Mouse (Mus musculus) WW6 (cell line): ENCODE results near the gene Cfap298.

ENCODE experiments used
- DNase-seq: peaks from one replicate; pipeline ENCODE4 v3.0.0-alpha.2; 2013; ENCODE audit warnings: low read depth, low spot score

The Cfap298 gene

DNA sequence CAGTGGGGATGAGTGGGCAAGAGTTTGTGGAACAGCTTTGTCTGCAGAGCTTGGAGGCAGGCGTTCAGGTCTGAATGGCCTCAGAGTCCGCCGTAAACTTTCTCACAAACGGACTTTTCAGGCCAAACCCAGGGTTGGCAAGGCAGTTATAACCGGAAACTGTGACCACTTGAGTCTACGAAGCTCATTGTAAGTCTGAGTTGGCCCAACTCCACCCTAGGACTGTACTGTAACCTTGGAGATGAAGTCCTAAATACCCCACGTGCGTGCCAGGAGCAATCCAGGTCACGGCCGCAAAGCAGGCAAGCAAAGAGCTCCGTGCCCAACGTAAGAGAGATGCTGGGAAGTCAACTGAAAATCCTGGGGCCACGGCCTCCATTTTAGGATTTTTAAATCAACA is 23.1 kb downstream of the Cfap298 start:
- DNase-seq, result no peak

DNA sequence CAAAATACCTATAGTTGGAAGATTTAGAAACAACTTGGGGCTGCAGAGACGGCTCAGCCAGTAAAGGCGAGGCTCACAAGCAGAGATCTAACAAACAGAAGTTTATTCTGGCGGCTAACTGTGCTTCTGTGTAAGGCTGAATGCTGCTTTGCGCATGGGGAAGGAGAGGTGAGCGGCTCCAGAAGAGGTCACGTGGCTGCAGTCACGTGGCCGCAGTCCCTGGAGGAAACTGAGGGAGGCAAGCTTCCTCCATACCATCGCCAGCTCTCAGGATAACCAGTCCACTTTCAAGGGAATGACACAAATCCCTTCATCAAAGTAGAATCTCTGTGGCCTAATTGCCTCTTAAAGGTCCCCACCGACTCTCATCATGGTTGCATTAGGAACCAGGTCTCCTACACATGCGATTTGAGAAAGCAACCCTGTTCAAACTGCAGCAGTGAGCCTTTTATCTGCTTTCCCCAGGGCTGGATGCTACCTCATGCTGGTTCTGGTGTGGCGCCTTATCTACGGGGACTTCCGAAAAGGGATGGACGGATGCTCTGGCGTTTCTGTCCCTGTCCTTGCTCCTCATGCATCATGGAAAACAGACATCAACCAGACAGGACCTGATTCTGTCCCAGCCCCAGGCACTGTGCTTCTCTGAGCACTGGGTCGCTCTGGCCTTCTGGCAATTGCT is 23.9 kb downstream of the Cfap298 start:
- DNase-seq, result no peak

DNA sequence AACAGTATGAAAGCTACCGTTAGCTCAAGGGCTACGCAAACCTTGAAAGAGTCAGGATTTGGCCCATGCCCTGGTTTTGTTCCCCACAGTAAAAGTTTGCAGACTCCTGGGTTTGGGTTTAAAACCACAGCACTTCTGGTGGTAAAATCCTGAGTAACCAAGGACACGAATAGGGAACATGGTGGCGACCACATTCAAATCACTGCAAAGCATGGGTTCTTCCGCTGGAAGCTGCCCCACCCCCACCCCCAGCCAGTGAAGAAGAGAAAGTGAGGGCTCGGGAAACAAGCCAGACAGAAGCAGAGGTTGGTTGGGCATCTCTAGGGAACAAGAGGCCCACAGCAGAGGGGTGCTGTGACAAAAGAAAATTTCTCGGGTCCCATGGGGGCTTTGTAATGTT is 27.7 kb downstream of the Cfap298 start:
- DNase-seq, result no peak

DNA sequence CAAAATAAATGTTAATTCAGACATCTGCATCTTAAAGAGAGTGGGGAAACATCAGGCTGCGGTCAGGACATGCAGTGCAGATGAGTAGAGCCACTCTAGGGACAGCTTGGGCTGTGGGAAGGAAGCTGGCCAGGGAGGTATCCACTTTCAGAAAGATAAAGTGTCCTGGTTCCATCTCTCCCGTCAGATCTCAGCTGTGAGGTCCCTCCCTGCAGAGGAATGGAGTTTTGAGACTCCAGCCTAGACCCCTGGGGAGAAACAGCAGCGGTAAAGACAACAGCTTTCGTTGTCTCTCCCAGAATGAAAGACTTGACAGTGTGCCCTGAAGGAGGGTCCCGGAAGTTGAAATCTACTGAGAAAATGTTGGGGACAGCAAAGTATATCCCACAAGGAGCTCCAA is 31.6 kb downstream of the Cfap298 start:
- no peak for DNase-seq

DNA sequence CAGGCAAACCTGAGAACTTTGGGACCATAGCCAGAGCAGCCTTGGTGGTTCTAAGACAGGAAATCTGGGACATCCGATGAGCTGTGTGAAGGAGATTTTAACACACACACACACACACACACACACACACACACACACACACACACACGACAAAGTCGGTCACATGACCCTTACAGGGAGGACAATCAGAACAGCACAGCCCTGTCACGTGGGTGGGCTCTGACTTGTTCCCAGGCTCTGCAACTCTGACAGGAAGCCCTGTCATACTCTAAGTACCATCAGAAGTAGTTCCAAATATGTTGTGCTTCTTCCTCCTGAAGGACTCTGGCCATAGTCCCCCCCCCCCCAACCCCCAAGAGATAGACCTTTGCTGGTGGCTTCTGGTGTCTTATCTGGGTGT is 33.5 kb downstream of the Cfap298 start:
- no peak for DNase-seq

DNA sequence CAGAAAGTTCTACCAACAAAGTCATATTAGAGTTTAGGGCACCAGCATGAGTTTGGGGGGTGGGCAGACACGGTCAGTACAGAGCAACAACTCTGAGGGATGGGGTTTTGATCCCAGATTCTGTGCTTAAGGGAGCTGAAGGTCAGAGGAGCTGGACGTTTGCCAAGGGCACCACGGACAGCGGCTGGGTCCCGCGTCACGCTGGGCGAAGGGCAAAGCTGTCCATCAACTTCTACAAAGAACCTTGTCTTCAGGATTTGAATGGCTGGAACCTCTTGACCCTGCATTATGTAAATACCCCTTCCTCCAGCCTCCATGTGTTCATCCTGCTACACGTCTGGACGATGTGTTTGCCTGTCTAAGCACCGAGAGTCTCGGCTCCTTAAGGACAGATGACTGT is 35.4 kb downstream of the Cfap298 start:
- DNase-seq, result no peak

DNA sequence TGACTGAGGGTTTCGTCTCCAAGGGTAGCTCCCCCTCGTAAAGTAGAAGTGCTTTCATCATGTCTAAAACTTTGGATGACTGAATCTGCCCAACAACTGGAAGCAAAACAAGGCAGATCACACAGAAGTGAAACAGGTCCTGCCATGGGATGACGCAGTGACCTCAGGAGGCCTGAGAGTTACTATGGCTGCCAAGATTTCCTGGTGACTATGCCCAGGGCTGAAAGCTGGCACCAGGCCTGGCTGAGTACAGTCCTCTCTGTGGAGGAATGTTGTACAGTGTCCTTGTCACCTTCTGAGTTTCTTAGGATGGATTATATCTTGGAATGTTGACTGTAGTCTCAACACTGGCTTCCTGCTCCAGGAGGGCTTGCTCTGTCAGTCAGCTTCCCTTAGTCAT is 37.3 kb downstream of the Cfap298 start:
- no peak for DNase-seq

DNA sequence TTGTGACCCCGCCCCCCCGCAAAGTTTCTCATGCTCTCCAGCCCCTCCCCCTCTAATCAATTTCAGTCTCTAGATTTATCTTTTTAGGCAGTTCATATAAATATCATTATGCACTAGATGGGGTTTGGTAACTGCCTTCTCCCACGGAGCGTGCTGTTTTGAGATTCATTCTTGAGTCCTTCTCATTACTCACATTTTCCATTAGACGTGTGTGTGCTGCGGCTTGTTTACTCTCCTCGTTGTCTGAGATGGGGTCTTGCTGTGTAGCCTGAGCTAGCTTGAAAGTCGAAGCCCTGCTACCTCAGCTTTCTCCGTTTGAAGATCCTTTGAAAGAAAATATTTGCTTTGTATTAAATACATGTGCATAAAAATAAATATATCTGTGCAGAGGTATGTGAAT is 41.1 kb downstream of the Cfap298 start:
- no peak for DNase-seq

DNA sequence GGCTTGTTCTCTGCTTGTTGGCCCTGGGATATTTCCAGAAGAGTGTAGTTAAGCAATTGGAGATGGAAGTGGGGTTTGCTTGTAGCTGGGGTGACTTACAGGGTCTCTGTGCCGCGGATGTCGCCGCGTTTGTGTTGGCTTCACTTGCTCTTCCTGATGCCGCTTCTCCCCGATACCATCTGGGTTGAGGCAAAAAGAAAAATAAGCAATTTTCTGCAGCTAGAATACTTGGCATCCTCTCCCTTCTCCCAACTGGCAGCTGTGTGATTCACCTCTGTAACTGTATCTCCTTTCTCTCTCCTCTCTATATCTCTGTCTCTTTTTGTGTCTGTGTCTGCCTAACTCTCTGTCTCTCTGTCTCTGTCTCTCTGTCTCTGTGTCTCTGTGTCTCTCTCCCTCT is 41.9 kb downstream of the Cfap298 start:
- DNase-seq, result no peak

DNA sequence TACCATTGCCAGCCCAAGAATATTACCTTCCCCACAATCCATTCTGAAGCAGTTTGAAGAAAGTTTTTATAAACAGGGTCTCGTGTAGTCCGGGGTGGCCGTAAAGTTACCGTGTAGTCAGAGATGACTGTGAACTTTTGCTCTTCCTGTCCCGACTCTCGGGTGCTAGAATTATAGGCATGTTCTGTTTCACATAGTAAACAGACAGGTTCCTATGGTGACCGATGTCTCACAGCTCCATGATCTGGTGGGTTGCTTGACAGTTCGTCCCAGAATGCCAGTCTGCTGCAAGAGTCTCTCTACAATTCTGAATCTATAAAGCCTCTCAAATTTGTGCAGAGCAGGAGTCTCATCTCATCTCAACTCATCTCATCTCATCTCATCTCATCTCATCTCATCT is 42.8 kb downstream of the Cfap298 start:
- no peak for DNase-seq

DNA sequence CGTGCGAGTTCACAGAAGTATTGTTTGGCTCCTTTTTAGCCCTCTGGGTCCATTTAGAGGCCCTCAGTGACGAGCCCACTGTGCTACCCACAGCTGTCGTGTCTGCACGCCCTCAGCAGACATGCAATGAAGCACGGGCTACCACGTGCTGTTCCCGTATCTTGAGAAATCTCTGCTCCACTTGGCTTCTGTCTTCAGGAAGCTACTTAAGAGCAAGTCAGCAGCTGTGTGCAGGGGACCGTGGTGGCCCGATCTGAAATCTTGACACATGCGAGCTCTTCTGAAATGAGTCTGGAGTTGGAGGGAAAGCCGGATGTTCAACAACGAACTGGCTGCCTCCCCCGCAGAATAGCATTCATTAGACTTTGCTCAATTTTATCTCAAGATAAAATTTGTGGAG is 43.3 kb downstream of the Cfap298 start:
- DNase-seq, result no peak

DNA sequence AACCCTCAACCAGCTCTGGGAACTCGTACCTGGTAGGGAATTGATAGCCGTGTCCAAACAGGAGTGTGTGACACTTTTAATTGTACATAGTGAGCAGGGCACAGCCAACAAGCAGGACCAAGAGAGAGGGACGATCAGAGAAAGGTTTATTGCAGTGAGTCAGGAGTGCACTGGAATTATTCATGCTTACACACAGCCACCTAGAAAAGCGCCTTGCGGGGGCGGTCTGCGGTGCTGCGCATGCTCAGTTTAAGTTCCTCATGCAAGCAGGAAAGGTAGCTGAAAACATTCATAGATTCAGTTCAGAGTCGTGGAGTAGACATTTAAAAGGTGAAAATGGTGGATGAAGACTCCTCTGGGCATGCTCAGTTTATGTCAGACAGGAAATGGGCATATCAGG is 44.2 kb downstream of the Cfap298 start:
- no peak for DNase-seq

DNA sequence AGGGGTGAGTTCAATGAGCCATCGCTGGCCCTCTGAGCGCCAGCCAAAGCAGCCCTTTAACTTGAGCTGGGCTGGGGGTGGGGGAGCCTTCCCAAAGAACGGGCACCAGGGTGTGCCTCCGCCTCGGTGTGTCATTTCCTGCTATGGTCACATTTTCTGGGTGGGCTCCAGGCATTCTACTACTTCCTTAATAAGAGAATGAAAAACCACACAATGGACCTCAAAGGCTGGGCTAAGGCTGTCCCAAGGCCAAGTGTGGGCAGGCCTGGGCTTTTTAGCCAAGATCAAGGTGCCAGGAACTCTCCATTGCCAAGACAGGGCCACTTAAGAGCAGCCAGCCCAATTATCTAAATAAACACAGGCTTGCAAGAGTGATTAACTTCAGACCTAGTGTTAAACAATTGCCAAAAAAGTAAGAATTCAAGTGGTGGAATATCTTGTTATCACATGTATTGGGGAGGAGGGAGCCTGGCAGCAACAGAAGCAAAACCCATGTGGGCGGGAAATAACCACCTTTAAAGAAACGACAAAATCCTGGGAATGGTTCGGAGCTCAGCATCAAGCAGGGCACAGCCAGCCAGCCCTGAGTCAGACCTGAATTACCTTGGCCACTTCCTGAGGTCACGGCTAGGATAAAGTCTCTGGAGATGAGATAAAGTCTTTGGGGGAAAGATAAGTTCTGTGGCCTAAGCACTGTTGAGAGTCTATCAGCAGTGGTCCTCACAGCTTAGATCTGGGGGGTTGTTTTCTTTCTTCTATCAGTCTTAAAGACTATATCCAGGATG is 48.9 kb downstream of the Cfap298 start:
- no peak for DNase-seq

DNA sequence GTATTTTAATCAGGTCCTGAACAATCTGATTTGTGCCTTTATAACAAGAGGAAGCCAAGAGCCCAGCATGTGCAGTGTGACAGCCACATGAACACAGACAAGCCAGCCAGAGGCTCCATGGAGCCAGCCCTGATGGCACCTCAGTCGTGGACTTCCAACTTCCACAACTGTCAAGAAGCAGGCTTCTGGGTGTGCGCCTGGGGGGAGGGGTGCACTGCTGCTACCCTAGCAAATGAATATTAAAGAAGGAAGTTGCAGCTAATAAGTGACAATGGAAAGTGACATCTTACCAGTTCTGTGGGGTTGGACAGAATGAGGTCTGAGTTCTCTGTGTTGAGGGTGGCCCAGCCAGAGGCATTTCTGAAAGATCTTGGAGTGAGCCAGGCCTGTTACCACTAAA is 49.6 kb downstream of the Cfap298 start:
- no peak for DNase-seq

DNA sequence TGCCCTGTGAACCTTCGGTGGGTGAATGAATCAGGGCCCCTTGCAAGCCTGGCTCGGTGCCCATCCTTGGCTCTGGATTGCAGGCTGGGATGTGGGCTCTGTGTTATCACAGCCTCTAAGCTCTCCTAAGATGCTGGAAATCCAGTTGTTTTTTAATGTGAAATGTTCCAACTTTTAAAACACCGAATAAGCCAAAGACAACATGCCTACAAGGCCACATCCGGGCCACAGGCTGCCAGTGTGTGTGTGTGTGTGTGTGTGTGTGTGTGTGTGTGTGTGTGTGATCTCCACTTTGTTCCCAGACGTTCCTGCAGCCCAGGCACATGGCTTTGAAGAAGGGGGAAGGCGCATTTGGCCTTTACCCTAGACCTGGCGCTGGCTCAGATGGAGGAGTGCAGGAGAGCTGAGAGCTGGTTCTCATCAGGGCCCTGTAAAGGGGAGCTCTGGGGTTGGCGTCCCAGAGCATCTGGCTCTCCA is 52.4 kb downstream of the Cfap298 start:
- no peak for DNase-seq

DNA sequence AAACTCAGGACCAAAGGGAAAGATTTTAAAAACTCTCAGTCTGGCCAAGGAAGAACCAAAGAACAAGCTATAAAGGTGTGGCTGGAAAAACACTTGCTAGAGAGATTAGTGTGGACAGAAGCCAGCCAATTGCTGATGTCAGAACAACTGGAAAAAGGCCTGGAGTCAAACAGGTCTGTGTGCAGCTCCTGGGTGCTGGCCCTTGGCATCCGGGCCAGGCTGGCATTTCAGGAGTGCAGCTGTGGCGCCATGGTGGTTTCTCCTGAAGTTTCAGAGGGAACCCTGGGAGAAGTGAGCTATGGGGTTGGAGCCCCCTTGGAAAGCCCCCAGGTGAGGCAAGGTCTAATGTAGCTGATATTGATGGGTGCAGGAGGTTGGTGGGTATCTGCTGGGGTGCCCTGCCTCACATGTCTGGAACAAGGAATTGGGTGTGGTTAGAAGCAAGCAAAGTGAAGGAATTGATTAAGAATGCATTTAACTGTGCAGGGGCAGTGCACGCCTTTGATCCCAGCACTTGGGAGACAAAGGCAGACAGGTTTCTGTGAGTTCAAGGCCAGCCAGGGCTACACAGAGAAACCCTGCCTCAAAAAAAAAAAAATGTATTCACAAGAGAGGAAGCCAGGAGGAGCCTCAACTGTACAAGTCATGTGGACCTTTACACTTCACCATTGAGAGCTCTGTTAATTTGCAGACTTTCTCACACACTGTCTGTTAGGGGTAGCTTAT is 56.6 kb downstream of the Cfap298 start:
- DNase-seq, result no peak
